Mouse (Mus musculus): ENCODE results near the gene Rab4a. TPM values are rescaled to one million over a fixed set of nuclear protein-coding genes. Genes with fewer than 3 reads are reported as not detected.

The Rab4a gene
- total RNA-seq, 1 experiment from 2014 or later: 13.9 TPM

Other genes with a start within 250 kb of the Rab4a start
- 2.2 and 3.9 TPM in 2 replicates for gene Rhou, start 152.1 kb upstream of the Rab4a start, total RNA-seq (2017)
- gene Ccsap, start 54.2 kb downstream of the Rab4a start, total RNA-seq (2017): 7.8 and 9.6 TPM in 2 replicates
- gene Acta1, start 88.8 kb downstream of the Rab4a start, total RNA-seq (2017): not detected in 2 replicates
- gene Nup133, start 143.3 kb downstream of the Rab4a start, total RNA-seq (2017): 24.5 and 26.6 TPM in 2 replicates
- 10.1 and 12.0 TPM in 2 replicates for gene Abcb10, start 177.1 kb downstream of the Rab4a start, total RNA-seq (2017)
- gene Taf5l, start 215.4 kb downstream of the Rab4a start, total RNA-seq (2017): 47.4 and 50.5 TPM in 2 replicates
- gene Urb2, start 215.5 kb downstream of the Rab4a start, total RNA-seq (2017): 22.7 and 27.9 TPM in 2 replicates